Mouse (Mus musculus) gastrocnemius, postnatal 14 days (tissue): Measurements from ENCODE around the gene Ccdc9. TPM values are rescaled to one million over a fixed set of nuclear protein-coding genes. Genes with fewer than 3 reads are reported as not detected.
"Not testable (repeated sequence)": the region's sequence is repeated elsewhere in the genome, so short reads cannot be mapped to it uniquely, and the experiment has no call there.

ENCODE experiments used
- DNase-seq: peaks from one replicate; pipeline ENCODE4 v3.0.0; 2021; ENCODE audit warnings: mixed read lengths
- intact Hi-C: fragments of 180-260 bp; cut with DNase I; formaldehyde crosslinking; loops from one replicate; pipeline ENCODE4 v1.15.1; 2025; ENCODE audit warnings: low total_unique reads
- total RNA-seq, 2 experiments: library from RNA; stranded (reverse); gene quantifications; 2 replicates each; pipeline ENCODE4 v1.2.3; 2021

Gene Ccdc9
- total RNA-seq, 2 experiments from 2014 or later = 30.1 to 32.8 TPM

DNA sequence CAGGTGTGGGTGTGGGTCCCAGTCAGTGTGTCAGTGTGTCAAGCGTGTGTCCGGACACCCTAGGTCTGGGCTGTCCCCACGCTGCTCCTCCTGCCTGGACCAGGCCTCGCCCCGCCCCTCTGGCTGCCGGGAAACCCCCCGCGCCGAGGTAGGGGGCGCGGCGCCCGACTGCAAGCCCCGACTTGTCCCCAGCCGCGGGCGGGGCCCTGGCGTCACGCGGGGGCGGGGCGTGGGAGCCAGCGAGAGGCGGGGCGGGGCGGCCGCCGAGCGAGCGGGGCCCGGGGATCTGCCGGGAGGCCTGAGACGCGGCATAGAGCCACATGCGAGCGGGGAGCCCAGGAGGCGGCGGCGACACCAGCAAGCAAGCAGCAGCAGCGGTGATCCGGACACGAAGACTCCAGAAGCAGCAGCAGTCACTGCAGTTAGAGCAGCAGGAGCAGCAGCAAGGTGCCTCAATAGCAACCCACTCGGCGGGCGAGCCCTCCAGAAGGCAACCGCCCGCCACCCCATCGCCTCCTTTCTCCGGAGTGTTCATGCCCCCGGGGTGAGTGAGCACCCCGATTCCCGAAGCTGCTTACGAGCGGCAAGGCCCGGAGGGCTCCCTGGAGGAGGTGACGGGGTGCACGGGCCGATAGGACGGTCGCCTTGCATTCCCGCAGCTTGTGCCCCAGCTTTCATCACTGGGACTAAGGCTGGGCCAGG is 22.9 kb upstream of the Ccdc9 start:
- peak; percentile 90 for DNase-seq
- intact Hi-C loops = no loop called here

DNA sequence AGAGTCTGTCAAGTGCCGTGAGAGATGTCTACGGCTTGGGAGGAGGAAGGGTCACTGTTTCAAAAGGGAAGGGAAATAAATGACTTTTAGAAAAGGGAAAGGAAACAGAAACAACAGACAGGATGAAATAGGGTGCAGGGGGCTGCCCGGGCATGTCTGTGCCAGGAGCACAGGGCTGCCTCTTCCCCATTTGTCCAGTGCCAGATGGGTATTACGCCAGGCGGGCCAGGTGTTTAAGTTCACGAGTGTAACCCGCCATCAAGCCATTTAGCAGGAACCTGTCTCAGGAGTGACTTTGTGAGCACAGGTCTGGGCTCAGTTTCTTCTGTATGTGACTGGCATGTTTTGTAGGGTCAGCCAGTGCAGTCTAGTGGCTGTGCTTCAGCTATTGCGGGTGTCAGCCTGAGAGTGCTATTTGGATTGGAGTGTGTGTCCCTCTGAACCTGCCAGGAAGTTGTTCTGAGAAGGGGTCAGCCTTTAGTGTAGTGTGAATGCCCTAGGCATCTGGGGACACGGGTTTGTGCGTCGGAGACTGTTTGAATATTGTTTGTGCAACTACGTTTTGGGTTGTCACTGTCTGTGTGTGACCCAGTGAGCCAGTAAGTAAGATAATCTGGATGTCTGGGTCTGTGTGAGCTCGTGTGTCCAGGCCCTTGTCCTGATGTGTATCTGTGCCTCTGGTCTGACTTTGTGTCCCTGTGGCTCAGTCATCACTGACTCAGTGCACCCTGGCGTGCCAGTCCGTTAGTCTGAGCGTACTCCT is 22.1 kb upstream of the Ccdc9 start:
- intact Hi-C loops = no loop called here
- DNase-seq = no peak

DNA sequence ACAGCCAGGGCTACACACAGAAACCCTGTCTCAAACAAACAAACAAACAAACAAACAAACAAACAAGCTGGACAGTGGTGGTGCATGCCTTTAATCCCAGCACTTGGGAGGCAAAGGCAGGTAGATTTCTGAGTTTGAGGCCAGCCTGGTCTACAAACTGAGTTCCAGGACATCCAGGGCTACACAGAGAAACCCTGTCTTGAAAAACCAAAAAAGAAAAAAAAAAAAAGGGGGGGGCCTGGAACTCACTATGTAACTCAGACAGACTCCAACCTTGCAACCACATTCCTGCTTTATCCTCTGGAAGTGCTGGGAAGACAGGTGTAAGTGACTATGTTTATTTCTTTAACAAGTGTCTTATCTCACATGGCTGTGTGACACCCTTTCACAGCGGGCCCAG is 21.5 kb upstream of the Ccdc9 start, which contains the start of gene Bbc3:
Gene Bbc3, plus strand, starts transcription at position 301 of the 400 bp plus-strand sequence.
- intact Hi-C loops, DNase-seq: not testable (repeated sequence)

DNA sequence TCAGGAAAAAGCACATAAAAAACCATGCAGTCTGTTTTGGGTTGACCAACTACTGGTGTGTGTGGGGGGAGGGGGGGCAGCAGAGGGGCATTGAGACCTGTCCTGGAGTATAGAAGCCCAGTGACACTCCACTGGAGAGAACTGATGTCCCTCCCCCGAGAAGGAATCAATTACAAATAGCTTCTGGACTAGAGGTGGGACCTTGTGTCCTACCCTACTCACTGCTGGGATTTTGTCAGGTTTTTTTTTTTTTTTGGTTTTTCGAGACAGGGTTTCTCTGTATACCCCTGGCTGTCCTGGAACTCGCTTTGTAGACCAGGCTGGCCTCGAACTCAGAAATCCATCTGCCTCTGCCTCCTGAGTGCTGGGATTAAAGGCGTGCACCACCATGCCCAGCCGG is 20.5 kb upstream of the Ccdc9 start:
- intact Hi-C loops, DNase-seq: not testable (repeated sequence)

DNA sequence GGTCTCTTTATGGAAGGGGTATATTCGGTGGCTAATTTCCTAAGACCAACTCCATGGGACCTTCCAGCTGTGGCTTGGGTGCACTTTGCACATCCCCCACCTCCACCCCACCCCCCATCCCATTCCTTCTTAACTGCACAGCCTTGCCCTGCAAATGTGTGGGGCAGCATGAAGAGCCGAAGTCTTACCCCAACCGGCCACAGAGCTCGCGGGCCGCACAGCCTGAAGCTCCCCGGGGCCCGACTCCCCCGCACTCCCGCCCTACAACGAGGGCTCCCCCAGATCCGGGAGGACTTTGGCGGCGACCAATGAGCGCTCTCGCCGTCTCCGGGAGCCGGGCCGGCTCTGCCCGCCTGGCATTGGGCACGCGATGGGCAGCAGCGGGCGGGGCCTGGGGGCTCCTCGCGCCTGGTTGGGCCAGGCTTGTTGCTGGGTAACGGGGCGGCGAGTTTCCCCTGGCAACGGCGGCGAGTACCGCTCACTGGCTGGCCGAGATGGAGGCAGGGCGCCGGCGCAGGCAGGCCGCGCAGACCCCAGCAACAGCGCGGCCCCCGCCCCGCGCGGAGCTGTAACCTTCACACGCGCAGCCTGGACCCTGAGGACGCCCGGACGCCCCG is 12.9 kb upstream of the Ccdc9 start:
- peak; percentile 92 for DNase-seq
- intact Hi-C loops = no loop called here

DNA sequence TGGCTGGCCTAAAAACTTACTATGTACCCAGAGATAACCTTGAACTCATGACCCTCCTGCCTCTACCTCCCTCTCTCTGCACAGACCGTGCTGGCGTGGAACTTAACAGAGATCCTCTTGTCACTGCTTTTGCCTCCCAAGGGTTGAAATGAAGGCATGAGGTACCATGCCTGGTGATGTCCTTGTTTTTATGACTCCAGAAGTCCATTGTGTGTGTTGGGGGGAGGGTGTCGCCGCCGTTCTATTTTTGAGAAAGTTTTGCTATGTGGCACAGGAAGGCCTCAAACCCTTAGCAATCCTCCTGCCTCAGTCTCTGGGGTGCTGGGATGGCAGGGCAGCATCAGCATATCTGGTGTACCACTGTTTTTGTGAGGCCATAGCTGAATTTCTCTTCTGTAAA is 12.3 kb upstream of the Ccdc9 start:
- DNase-seq = no peak
- intact Hi-C loops = no loop called here

DNA sequence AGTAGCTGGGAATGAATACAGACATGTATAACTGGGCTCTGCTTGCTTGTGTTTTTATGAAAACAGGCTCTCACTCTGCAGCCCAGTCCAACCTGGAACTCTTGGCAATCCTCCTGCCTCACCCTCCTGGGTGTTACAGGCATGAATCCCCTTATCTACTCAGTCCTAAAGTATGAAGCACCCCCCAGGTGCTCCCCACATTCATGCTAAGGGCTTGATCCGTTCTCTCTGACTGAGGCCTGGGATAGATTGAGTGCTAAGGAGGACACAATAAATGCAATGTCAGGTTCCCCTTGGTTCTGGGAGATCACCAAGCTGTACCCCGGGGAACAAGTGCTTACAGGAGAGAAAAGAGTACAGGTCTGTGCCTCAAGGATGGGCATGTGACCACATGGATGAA is 11.0 kb upstream of the Ccdc9 start:
- intact Hi-C loops = no loop called here

DNA sequence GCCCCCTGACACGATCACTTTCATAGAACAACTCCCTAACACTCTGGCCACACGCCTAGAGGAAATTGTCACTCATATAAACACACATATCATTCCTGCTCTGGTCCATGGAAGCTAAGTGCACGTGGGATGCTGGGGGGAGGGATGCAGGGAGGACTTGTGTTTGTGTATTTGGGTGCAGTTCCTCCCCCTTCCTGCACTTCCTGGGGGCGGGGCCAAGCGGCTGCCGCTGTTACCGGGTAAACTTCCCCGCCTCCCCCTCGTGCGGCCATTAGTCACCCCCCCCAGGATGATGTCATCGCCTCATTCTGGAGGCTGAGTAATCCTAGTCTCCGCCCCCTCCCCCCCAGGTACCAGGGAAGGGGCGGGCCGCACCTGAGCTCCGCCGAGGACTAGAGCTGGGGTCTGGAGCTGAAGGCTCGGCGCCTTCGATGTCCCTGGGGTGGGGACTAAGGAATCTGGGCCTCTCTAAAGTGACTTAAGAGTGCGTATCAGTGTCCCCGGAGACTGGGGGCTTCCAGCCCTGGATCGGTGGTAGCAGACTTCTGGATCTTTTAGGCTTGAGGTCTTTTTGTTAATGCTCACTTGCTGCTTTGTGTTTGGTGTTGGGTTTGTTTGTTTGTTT is 10.3 kb upstream of the Ccdc9 start:
- intact Hi-C loops = no loop called here
- peak; percentile 92 for DNase-seq

More for the DNA sequence above, 11.0 kb upstream of the Ccdc9 start:
- DNase-seq = no peak

DNA sequence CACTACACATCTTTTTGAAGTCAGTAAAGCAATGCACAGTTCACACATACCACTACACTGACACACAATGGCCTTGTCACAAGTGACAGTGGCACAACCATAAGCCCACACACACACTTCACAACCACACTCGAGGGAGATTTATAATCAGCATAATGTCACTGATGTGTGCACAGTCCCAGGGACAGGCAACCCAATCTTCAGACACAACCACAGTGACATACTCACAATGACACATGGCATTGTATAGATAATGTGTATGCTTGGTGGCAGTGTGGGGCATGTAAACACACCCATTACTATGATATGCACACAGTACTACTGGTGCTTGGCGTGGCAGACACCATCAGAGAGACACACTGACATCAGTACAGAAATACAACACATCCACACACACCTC is 9.6 kb upstream of the Ccdc9 start:
- intact Hi-C loops = no loop called here

DNA sequence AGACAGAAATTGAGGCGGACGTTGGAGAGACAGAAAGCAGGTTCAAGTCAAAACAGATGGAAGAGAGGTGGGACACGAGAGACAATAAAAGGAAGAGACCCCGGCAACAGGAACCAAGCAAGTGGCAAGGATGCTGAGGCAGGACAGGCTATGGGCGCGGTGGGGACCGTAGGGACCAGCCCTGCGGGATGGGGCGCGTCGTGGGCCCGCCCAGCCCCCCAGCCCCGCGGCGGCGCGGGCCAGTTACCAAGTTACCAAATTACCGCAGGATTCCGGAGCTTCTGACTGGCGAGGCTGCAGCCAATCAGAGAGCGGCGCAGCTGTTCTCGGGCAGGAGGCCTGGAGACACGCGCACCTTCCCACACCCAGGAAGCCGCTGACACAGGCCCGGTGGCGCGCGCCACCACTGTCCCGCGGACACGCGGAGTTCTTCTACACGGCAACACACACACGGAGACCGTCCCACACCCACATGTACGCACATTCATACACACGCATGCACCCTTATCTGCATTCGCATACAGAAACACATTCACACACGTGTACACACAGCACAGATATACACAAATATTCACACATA is 8.8 kb upstream of the Ccdc9 start:
- peak; percentile 84 for DNase-seq
- intact Hi-C loops = no loop called here

More for the DNA sequence above, 9.6 kb upstream of the Ccdc9 start:
- DNase-seq = no peak

DNA sequence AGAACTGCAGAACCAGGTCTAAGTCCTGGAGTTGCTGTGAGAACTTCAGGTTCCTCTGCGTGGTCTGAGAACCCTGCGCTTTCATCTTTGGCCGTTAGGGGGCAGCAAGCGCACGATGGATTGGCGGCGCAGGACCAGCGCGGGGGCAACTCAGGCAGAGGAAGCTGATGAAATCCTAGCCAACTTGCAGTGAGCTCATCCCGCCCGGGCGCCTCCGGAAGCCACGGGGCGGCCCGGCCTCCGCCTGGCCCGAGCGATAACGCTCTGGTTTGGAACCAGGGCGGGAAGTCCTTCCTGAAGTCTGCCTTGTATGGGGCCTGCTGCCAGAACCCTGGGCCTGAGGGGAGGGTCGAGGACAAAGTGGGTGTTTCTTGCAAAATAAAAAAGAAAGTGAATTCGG is 8.2 kb upstream of the Ccdc9 start:
- peak; percentile 94 for DNase-seq
- intact Hi-C loops = loop anchor here (5.0 kb wide), 1 partner anchor 87 kb away; no protein-coding TSS in a partner anchor

DNA sequence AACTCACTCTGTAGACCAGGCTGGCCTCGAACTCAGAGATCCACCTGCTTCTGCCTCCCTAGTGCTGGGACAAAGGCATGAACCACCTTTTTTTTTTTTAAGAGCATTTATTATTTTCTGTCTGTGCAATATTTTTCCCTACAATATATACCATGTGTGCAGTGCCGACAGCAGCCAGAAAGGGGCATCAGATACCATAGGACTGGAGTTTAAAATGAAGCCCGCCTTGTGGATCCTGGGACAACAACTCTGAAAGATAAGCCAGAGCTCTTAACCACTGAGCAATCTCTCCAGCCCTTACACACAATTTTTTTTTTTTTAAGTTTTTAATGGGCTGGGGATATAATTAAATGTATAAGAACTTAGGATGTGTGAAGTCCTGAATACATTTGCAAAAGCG is 7.8 kb upstream of the Ccdc9 start:
- intact Hi-C loops = loop anchor here (5.0 kb wide), 1 partner anchor 88 kb away; no protein-coding TSS in a partner anchor
- DNase-seq = no peak

DNA sequence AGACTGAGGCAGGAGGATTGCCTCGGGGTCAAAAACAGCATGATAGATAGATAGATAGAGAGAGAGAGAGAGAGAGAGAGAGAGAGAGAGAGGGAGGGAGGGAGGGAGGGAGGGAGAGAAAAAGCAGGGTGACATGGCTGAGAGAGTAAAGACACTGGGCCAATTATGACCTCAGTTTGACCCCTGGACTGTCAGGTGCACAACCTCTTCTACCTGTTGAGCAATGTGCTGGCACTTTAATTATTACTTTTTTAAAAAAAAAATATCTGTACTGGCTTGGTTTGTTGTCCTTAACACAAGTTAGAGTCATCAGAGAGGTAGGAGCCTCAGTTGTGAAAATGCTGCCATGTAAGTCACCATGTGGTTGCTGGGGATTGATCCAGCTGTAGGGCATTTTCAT is 1.2 kb upstream of the Ccdc9 start:
- DNase-seq = no peak
- intact Hi-C loops = no loop called here

DNA sequence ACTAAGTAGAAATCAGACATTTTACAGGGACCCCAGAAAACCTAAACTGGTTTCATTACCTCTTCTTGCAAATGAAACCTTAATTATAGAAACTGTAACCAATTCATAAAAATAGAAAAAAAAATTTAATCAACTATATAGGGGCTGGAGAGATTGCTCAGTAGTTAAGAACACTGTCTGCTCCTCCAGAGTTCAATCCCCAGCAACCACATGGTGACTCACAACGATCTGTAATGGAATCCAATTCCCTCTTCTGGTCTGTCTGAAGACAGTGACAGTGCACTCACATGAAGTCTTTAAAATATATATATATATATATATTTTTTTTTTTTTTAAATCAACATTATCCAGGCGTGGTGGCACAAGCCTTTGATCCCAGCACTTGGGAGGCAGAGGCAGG is 421 bp upstream of the Ccdc9 start:
- intact Hi-C loops = no loop called here
- no peak for DNase-seq

DNA sequence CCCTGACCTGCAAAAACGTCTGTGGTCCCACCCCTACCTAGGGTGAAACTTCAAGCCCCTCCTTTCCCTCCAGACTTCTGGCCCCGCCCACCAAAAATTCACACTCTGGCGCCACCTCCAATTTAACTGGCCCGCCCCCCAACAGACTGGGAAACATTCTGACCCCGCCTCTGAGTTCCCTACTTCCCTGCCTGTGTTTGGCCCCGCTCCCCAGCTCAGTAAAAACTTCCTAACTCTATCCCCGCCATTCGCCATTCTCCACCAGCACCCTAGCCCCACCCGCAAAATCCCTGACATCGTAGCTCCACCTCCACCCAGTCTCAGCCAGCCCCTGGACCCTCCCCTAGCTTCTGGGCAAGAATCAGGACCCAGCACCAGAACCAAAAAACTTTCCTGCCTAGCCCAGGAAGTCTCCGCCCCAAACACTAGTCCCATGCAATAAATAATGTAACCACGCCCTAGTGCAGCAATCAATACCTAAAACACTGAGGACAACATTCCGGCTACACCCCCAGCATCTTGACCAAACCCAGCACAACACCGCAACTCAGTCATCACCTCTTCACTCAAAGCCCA is 1.1 kb downstream of the Ccdc9 start:
- DNase-seq = peak; percentile 80
- intact Hi-C loops = no loop called here

DNA sequence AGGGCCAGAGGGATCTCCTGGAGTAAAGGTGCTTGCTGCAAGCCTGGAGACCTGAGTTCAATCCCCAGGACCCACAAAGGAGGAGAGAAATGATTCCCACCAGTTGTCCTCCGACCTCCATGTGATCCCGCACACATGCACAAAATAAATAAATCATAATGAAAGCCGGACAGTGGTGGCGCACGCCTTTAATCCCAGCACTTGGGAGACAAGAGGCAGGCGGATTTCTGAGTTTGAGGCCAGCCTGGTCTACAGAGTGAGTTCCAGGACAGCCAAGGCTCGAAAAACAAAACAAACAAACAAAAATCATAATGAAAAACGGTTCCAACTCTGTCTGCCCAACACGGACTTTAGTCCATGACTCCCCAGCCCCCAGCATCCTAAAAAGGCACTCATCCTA is 1.7 kb downstream of the Ccdc9 start:
- DNase-seq = no peak
- intact Hi-C loops = no loop called here

DNA sequence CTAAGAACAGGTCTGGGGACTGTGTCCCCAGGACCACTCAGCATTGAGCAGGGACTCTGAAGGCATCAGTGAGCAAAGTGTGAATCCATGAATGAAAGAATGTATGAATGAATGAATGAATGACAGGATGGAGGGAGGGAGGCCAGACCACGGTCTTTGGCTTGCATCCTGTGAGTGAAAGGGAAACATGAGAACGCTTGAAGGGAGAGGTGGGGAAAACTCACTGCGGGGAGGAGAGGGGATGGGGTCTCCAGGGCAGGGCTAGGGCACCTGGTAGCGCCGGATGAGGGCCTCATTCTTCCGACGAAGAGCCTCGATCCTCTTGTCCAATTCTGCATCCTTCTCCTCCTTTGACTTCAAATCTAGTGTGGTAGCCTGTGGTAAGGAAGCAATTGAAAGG is 2.6 kb downstream of the Ccdc9 start:
- intact Hi-C loops = no loop called here
- no peak for DNase-seq

DNA sequence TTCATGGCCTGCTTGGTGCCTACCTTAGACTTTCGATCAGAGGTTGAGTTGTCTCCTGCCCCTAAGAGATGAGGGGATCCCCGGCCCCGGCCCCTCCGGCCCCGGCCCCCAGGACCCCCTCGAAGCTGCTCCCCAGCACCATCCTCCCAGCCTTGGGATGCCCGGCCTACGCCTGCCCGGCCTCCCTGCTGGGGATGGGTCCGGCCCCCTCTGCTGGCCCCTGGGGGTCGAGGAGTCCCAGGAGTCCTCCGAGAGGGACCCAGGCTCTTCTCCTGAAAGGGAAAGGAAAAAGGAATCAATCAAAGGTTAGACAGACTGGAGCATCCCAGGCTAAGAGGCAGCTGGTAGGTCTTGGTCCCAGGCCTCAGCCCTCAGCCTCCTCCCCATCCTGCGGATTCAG is 4.3 kb downstream of the Ccdc9 start:
- intact Hi-C loops = no loop called here
- DNase-seq = no peak

DNA sequence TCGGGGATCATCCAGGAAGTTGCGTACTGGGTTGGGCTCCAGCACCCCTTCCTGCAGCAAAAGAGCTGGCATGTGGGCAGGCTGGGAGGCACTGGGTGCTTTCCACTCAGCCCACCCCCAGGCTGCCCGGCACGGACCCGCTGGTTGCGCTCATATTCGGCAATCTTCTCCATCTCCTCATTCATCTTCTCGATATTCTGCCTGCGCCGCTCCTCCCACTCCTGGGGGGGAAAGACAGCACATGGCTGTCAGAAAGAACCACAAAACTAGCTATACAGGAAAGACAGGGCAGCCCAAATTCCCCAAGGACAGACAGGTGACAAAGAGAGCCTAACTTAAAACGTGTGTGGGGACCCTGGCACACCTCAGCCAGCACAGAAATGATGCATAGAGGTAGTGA is 5.9 kb downstream of the Ccdc9 start:
- intact Hi-C loops = no loop called here

More for the DNA sequence above, 5.9 kb downstream of the Ccdc9 start:
- DNase-seq = no peak
